ENCODE assay signal across 8 mouse cellular contexts in genomic region chr6:128102296-128102999, GRCm38 (mm10). TPM values are rescaled to one million over a fixed set of nuclear protein-coding genes. Genes with fewer than 3 reads are reported as not detected.
DNase-seq lines count a peak whose midpoint lies in the region; ATAC-seq and TF ChIP-seq lines count a peak whose summit lies in the region.

No protein-coding gene starts in this region.

- H3K4me2 ChIP-seq in intestine, embryonic 14.5 days (ENCODE audit: low read length) = no peak overlapping the region
- no peak overlapping the region for H3K4me2 ChIP-seq in lung, embryonic 14.5 days

- TF ChIP-seq CTCF in lung, embryonic 14.5 days (IDR thresholded peaks at IDR 0.05; ENCODE audit: low read depth) = no peak

- no peaks in the 10 kb centered on the region for H3K27me3 ChIP-seq in embryonic facial prominence, embryonic 10.5 days (replicated peaks; ENCODE audit: low read depth, poor library complexity, severe bottlenecking)
- H3K27me3 ChIP-seq in intestine, embryonic 14.5 days (replicated peaks; ENCODE audit: control insufficient read depth, insufficient read depth, low read length) = no peaks in the 10 kb centered on the region
- no peaks in the 10 kb centered on the region for H3K27me3 ChIP-seq in lung, embryonic 14.5 days (ENCODE audit: insufficient read depth, low read length)

- peak; percentile 60 for DNase-seq in gastrocnemius, postnatal 25 days
- DNase-seq in gastrocnemius, postnatal 10 days = no peak
- peak; percentile 25 for DNase-seq in embryonic facial prominence, embryonic 10.5 days (ENCODE audit: low spot score)
- no peak for DNase-seq in intestine, embryonic 14.5 days (ENCODE audit: low spot score)
- DNase-seq in lung, embryonic 14.5 days = peak; percentile 67
- DNase-seq in T-cell, adult 2 months (ENCODE audit: low spot score) = no peak
- no peak for DNase-seq in left cerebral cortex, postnatal 4 days
- DNase-seq in thymus, postnatal 14 days = no peak

- ATAC-seq in intestine, embryonic 14.5 days (replicated peaks; ENCODE audit: low FRiP score, low TSS enrichment, low read depth) = 0 out of 2 replicates have a peak, but pooled peaks have one; percentile 16
- peak; percentile 74 for ATAC-seq in lung, embryonic 14.5 days (ENCODE audit: insufficient read depth)

- peak overlapping the region; percentile 64 for H3K27ac ChIP-seq in embryonic facial prominence, embryonic 10.5 days (replicated peaks)
- peak overlapping the region; percentile 34; the same call in 1 of the 2 replicates for H3K27ac ChIP-seq in intestine, embryonic 14.5 days (ENCODE audit: low read depth)
- peak overlapping the region; percentile 76 for H3K27ac ChIP-seq in lung, embryonic 14.5 days (ENCODE audit: low read depth)

- H3K9me3 ChIP-seq in embryonic facial prominence, embryonic 10.5 days = no peaks in the 10 kb centered on the region
- H3K9me3 ChIP-seq in intestine, embryonic 14.5 days (ENCODE audit: control insufficient read depth, low read length) = no peaks in the 10 kb centered on the region
- no peaks in the 10 kb centered on the region for H3K9me3 ChIP-seq in lung, embryonic 14.5 days (ENCODE audit: low read depth, low read length)

- no peak overlapping the region for H3K9ac ChIP-seq in intestine, embryonic 14.5 days (ENCODE audit: low read length)
- H3K9ac ChIP-seq in lung, embryonic 14.5 days = no peak overlapping the region

- H3K4me1 ChIP-seq in embryonic facial prominence, embryonic 10.5 days = peaks cover 65% of the 10 kb centered on the region
- peaks cover 39% of the 10 kb centered on the region for H3K4me1 ChIP-seq in intestine, embryonic 14.5 days (replicated peaks; ENCODE audit: control insufficient read depth, insufficient read depth, low read length)
- H3K4me1 ChIP-seq in lung, embryonic 14.5 days (ENCODE audit: insufficient read depth) = peaks cover 25% of the 10 kb centered on the region

- 44% methylated on average over 6 of the region's 6 CpGs for WGBS in embryonic facial prominence, embryonic 10.5 days
- 54% methylated on average over 6 of the region's 6 CpGs for WGBS in intestine, embryonic 14.5 days
- 35% methylated on average over 6 of the region's 6 CpGs for WGBS in lung, embryonic 14.5 days

- no peaks in the 10 kb centered on the region for H3K36me3 ChIP-seq in embryonic facial prominence, embryonic 10.5 days (replicated peaks)
- H3K36me3 ChIP-seq in intestine, embryonic 14.5 days (ENCODE audit: control insufficient read depth, insufficient read depth, low read length) = no peaks in the 10 kb centered on the region
- no peaks in the 10 kb centered on the region for H3K36me3 ChIP-seq in lung, embryonic 14.5 days (ENCODE audit: insufficient read depth)

- no peak overlapping the region for H3K4me3 ChIP-seq in embryonic facial prominence, embryonic 10.5 days
- H3K4me3 ChIP-seq in intestine, embryonic 14.5 days (ENCODE audit: low read depth, low read length) = no peak overlapping the region
- H3K4me3 ChIP-seq in lung, embryonic 14.5 days (ENCODE audit: low read depth, low read length) = no peak overlapping the region

- intact Hi-C loops in left cerebral cortex, postnatal 4 days (cut with DNase I) = no loop called here

RNA-seq across cellular contexts. Expression of gene Tspan9, which starts 40.9 kb away (rescaled TPM):
- 10 to 100 TPM; 48.6 to 56.6 TPM for total RNA-seq in gastrocnemius, postnatal 25 days (2021)
- total RNA-seq in gastrocnemius, postnatal 10 days (2021) = 100 to 1,000 TPM; 109 to 119 TPM
- 69.3 and 69.7 TPM in 2 replicates for polyA plus RNA-seq in embryonic facial prominence, embryonic 10.5 days (2016; fragmentation: Nextera tagmentation; extraction: Ambion mirVana)
- 110 and 113 TPM in 2 replicates for polyA plus RNA-seq in intestine, embryonic 14.5 days (2014; fragmentation: Nextera tagmentation; extraction: Ambion mirVana)
- polyA plus RNA-seq in lung, embryonic 14.5 days (2014; fragmentation: Nextera tagmentation; extraction: Ambion mirVana) = 118 and 121 TPM in 2 replicates
- total RNA-seq in left cerebral cortex, postnatal 4 days (2021) = 10 to 100 TPM; 69.5 to 78.5 TPM

Comparison
In these comparisons a context has a peak if more than half of its experiments do, and no peak if none do; other contexts are left out.
1. DNase-seq: peak in gastrocnemius, postnatal 25 days (single experiment), embryonic facial prominence, embryonic 10.5 days (single experiment) and lung, embryonic 14.5 days (single experiment); none in gastrocnemius, postnatal 10 days (single experiment), intestine, embryonic 14.5 days (single experiment), T-cell, adult 2 months (single experiment), left cerebral cortex, postnatal 4 days (single experiment) and thymus, postnatal 14 days (single experiment).
2. Peak in every context shown above with its lines, with median percentiles within 50 percentile points of each other: H3K27ac ChIP-seq.